Mouse (Mus musculus) neural tube, embryonic 15.5 days (tissue): Measurements from ENCODE around the gene Rora. TPM values are rescaled to one million over a fixed set of nuclear protein-coding genes. Genes with fewer than 3 reads are reported as not detected.

ENCODE experiments used
- ATAC-seq: fragments of 200-750 bp; cut with Nextera tagmentation; 2 replicates; pipeline ENCODE4 v1.8.0; 2017; ENCODE audit warnings: mild to moderate bottlenecking, moderate TSS enrichment, moderate library complexity; ENCODE audit not compliant: low FRiP score
- H3K27ac ChIP-seq: fragments of 300-500 bp; sonication (generic); replicated peaks from 2 replicates; pipeline ENCODE4 v1.5.1; 2015; ENCODE audit warnings: mild to moderate bottlenecking, inconsistent platforms
- H3K27me3 ChIP-seq: fragments of 300-500 bp; sonication (generic); replicated peaks from 2 replicates; pipeline ENCODE4 v1.6.1; 2015; ENCODE audit warnings: inconsistent platforms
- H3K36me3 ChIP-seq: fragments of 300-500 bp; sonication (generic); 2 replicates; pipeline ENCODE4 v1.6.1; 2015; ENCODE audit warnings: inconsistent platforms
- H3K4me1 ChIP-seq: fragments of 300-500 bp; sonication (generic); 2 replicates; pipeline ENCODE4 v1.6.1; 2015; ENCODE audit warnings: inconsistent platforms
- H3K4me2 ChIP-seq: fragments of 300-500 bp; sonication (generic); 2 replicates; pipeline ENCODE4 v1.6.1; 2015; ENCODE audit warnings: inconsistent platforms, mild to moderate bottlenecking, moderate library complexity
- H3K4me3 ChIP-seq: fragments of 300-500 bp; sonication (generic); replicated peaks from 2 replicates; pipeline ENCODE4 v1.5.1; 2015; ENCODE audit warnings: mild to moderate bottlenecking, inconsistent platforms
- H3K9ac ChIP-seq: fragments of 300-500 bp; sonication (generic); replicated peaks from 2 replicates; pipeline ENCODE4 v1.6.1; 2015; ENCODE audit warnings: mild to moderate bottlenecking, inconsistent platforms
- H3K9me3 ChIP-seq: fragments of 300-500 bp; sonication (generic); replicated peaks from 2 replicates; pipeline ENCODE4 v1.6.1; 2016; ENCODE audit warnings: inconsistent platforms
- WGBS: fragments of 180-500 bp; shearing (Covaris S2); methylation state at CpG from one replicate; pipeline ENCODE4 v1.1.7; 2015; ENCODE audit warnings: mixed read lengths; 5-methylcytosine and 5-hydroxymethylcytosine counted together
- polyA plus RNA-seq: library from polyadenylated mRNA; unstranded; fragments of >200 nt; fragmentation: Nextera tagmentation; extraction: Ambion mirVana; gene quantifications from 2 replicates; pipeline ENCODE4 v1.2.1, GENCODE M21; 2015

The Rora gene
- polyA plus RNA-seq, 1 experiment from 2014 or later, result 17.3 TPM

- Histone ChIP-seq H3K9ac (peak overlapping the region; percentile 64), H3K27ac (peak overlapping the region; percentile 74), H3K4me1 (peaks cover 24% of the 10 kb centered on the region), H3K36me3 (no peaks in the 10 kb centered on the region), H3K27me3 (peaks cover 28% of the 10 kb centered on the region), H3K9me3 (no peaks in the 10 kb centered on the region), H3K4me2 (peak overlapping the region; percentile 98), H3K4me3 (peak overlapping the region; percentile 68)
- peak; percentile 54 for ATAC-seq
- WGBS, result under 1% methylated on average over 71 of the region's 73 CpGs
Observed at GRCm38 (mm10) chr9:69290018-69290880, 636.7 kb downstream of the Rora start.

GRCm38 (mm10) chr9:69290881-69291450 lies 637.4 kb downstream of the Rora start:
- under 1% methylated on average over 29 of the region's 29 CpGs for WGBS
- peak overlapping the region; percentile 68 for H3K4me3 ChIP-seq
- no peaks in the 10 kb centered on the region for H3K36me3 ChIP-seq
- H3K9ac ChIP-seq, result peak overlapping the region; percentile 64
- H3K27me3 ChIP-seq, result peaks cover 35% of the 10 kb centered on the region
- H3K4me1 ChIP-seq, result peaks cover 27% of the 10 kb centered on the region
- peak overlapping the region; percentile 98 for H3K4me2 ChIP-seq
- peak overlapping the region; percentile 28; the same call in 1 of the 2 replicates for H3K27ac ChIP-seq
- H3K9me3 ChIP-seq, result no peaks in the 10 kb centered on the region
- ATAC-seq, result no peak

GRCm38 (mm10) chr9:69291451-69291850 lies 637.9 kb downstream of the Rora start:
- WGBS, result 9% methylated on average over 13 of the region's 13 CpGs
- ATAC-seq, result no peak
- Histone ChIP-seq H3K4me2 (peak overlapping the region; percentile 98), H3K4me1 (peaks cover 27% of the 10 kb centered on the region), H3K4me3 (peak overlapping the region; percentile 68), H3K9me3 (no peaks in the 10 kb centered on the region), H3K36me3 (no peaks in the 10 kb centered on the region), H3K27ac (no peak overlapping the region), H3K9ac (peak overlapping the region; percentile 64), H3K27me3 (peaks cover 35% of the 10 kb centered on the region)

GRCm38 (mm10) chr9:69292353-69292752 lies 638.8 kb downstream of the Rora start:
- no peak overlapping the region for H3K9ac ChIP-seq
- H3K27me3 ChIP-seq, result peaks cover 35% of the 10 kb centered on the region
- H3K4me1 ChIP-seq, result peaks cover 27% of the 10 kb centered on the region
- no peak overlapping the region for H3K4me3 ChIP-seq
- H3K4me2 ChIP-seq, result no peak overlapping the region
- no peaks in the 10 kb centered on the region for H3K36me3 ChIP-seq
- no peak overlapping the region for H3K27ac ChIP-seq
- 68% methylated on average over 5 of the region's 5 CpGs for WGBS
- no peaks in the 10 kb centered on the region for H3K9me3 ChIP-seq
- no peak for ATAC-seq

GRCm38 (mm10) chr9:69292776-69293687 lies 639.4 kb downstream of the Rora start:
- Histone ChIP-seq H3K9me3 (no peaks in the 10 kb centered on the region), H3K36me3 (no peaks in the 10 kb centered on the region), H3K27me3 (peaks cover 33% of the 10 kb centered on the region), H3K9ac (no peak overlapping the region), H3K4me2 (0 out of 2 replicates have a peak overlapping the region, but pooled peaks have one; percentile 13), H3K4me1 (peaks cover 27% of the 10 kb centered on the region), H3K4me3 (no peak overlapping the region), H3K27ac (no peak overlapping the region)
- 84% methylated on average over 12 of the region's 12 CpGs for WGBS
- ATAC-seq, result no peak

GRCm38 (mm10) chr9:69293688-69294074 lies 640.1 kb downstream of the Rora start:
- Histone ChIP-seq H3K9ac (no peak overlapping the region), H3K36me3 (no peaks in the 10 kb centered on the region), H3K9me3 (no peaks in the 10 kb centered on the region), H3K4me3 (no peak overlapping the region), H3K27me3 (peaks cover 31% of the 10 kb centered on the region), H3K4me1 (peaks cover 27% of the 10 kb centered on the region), H3K27ac (no peak overlapping the region), H3K4me2 (0 out of 2 replicates have a peak overlapping the region, but pooled peaks have one; percentile 13)
- ATAC-seq, result no peak
- WGBS, result 81% methylated on average over 8 of the region's 8 CpGs

- Histone ChIP-seq H3K4me1 (peaks cover 21% of the 10 kb centered on the region), H3K36me3 (no peaks in the 10 kb centered on the region), H3K9ac (no peak overlapping the region), H3K4me3 (no peak overlapping the region), H3K9me3 (no peaks in the 10 kb centered on the region), H3K27ac (no peak overlapping the region), H3K27me3 (peaks cover 31% of the 10 kb centered on the region), H3K4me2 (no peak overlapping the region)
- ATAC-seq, result no peak
- WGBS, result 90% methylated on average over 5 of the region's 5 CpGs
Observed at GRCm38 (mm10) chr9:69294426-69294825, 640.8 kb downstream of the Rora start.

GRCm38 (mm10) chr9:69294856-69295255 lies 641.3 kb downstream of the Rora start:
- Histone ChIP-seq H3K4me2 (no peak overlapping the region), H3K4me3 (no peak overlapping the region), H3K9ac (no peak overlapping the region), H3K36me3 (no peaks in the 10 kb centered on the region), H3K27me3 (peaks cover 31% of the 10 kb centered on the region), H3K27ac (no peak overlapping the region), H3K9me3 (no peaks in the 10 kb centered on the region), H3K4me1 (peaks cover 21% of the 10 kb centered on the region)
- no peak for ATAC-seq
- WGBS, result 88% methylated on average over 14 of the region's 14 CpGs

- Histone ChIP-seq H3K4me1 (peaks cover 13% of the 10 kb centered on the region), H3K4me2 (no peak overlapping the region), H3K27ac (no peak overlapping the region), H3K27me3 (peaks cover 28% of the 10 kb centered on the region), H3K36me3 (no peaks in the 10 kb centered on the region), H3K9ac (no peak overlapping the region), H3K4me3 (no peak overlapping the region), H3K9me3 (no peaks in the 10 kb centered on the region)
- no peak for ATAC-seq
- 88% methylated on average over 3 of the region's 3 CpGs for WGBS
Observed at GRCm38 (mm10) chr9:69295826-69296225, 642.2 kb downstream of the Rora start.

GRCm38 (mm10) chr9:69296418-69296817 lies 642.8 kb downstream of the Rora start:
- H3K9ac ChIP-seq, result no peak overlapping the region
- 16% methylated on average over 2 of the region's 2 CpGs for WGBS
- H3K36me3 ChIP-seq, result no peaks in the 10 kb centered on the region
- ATAC-seq, result no peak
- H3K9me3 ChIP-seq, result no peaks in the 10 kb centered on the region
- H3K4me3 ChIP-seq, result no peak overlapping the region
- peaks cover 13% of the 10 kb centered on the region for H3K4me1 ChIP-seq
- H3K27me3 ChIP-seq, result peaks cover 32% of the 10 kb centered on the region
- H3K27ac ChIP-seq, result no peak overlapping the region
- no peak overlapping the region for H3K4me2 ChIP-seq

- WGBS, result 85% methylated on average over 7 of the region's 7 CpGs
- Histone ChIP-seq H3K4me2 (no peak overlapping the region), H3K27ac (no peak overlapping the region), H3K4me1 (peaks cover 20% of the 10 kb centered on the region), H3K9ac (no peak overlapping the region), H3K27me3 (peaks cover 26% of the 10 kb centered on the region), H3K36me3 (no peaks in the 10 kb centered on the region), H3K9me3 (no peaks in the 10 kb centered on the region), H3K4me3 (no peak overlapping the region)
- no peak for ATAC-seq
Observed at GRCm38 (mm10) chr9:69297766-69298375, 644.3 kb downstream of the Rora start.
